Mouse (Mus musculus) retina, embryonic 14.5 days (tissue): ENCODE results near the gene H1f0.
A peak's percentile ranks its signal among the peaks of the same experiment; 100 is the strongest.

Experiments used
- DNase-seq: peaks from one replicate; pipeline ENCODE4 v3.0.0-alpha.2; 2015; ENCODE audit warnings: low spot score

Gene H1f0

GRCm38 (mm10) chr15:79071117-79072039 lies 43.1 kb downstream of the H1f0 start:
- DNase-seq = peak; percentile 66

- no peak for DNase-seq
Observed at GRCm38 (mm10) chr15:79073752-79074151, 45.5 kb downstream of the H1f0 start.

- DNase-seq = no peak
Observed at GRCm38 (mm10) chr15:79074446-79074845, 46.2 kb downstream of the H1f0 start.

- peak; percentile 88 for DNase-seq
Observed at GRCm38 (mm10) chr15:79074913-79075532, 46.8 kb downstream of the H1f0 start, which contains the start of gene Eif3l. TSS of gene Eif3l (plus strand) at chr15:79075179.

- DNase-seq = no peak
Observed at GRCm38 (mm10) chr15:79075658-79076365, 47.6 kb downstream of the H1f0 start.

GRCm38 (mm10) chr15:79079567-79079966 lies 51.3 kb downstream of the H1f0 start:
- DNase-seq = no peak
